Mouse (Mus musculus) c-Kit-negative CD71-positive TER-119-positive erythroid progenitor cells, embryonic 14.5 days (primary cell): ENCODE measurements around the gene Sfrp2.

Source experiments
- DNase-seq: peaks from one replicate; pipeline ENCODE4 v3.0.0-alpha.2; 2013; ENCODE audit warnings: low read depth, low spot score

Sfrp2 gene

GRCm38 (mm10) chr3:83771160-83771869 lies 5.2 kb downstream of the Sfrp2 start:
- DNase-seq, result no peak

GRCm38 (mm10) chr3:83773281-83773680 lies 7.2 kb downstream of the Sfrp2 start:
- no peak for DNase-seq

DNA sequence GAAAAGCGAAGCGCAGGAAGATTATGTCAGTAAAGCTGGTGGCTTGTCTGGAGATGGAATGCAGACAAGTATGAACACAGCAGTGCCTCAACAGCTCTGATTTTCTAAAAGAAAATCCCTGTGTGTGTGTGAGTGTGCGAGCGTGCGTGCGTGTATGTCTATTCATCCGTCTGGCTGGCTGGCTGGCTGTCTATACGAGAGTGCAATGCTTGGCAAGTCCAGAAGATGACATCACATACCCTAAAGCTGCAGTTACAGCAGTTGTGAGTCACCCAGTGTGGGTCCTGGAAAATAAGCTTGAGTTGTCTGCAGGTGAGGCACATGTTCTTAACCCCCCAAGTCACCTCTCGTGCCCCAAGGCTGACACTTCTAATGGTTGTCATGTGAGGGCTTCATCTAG lies 9.3 kb downstream of the Sfrp2 start:
- no peak for DNase-seq

DNA sequence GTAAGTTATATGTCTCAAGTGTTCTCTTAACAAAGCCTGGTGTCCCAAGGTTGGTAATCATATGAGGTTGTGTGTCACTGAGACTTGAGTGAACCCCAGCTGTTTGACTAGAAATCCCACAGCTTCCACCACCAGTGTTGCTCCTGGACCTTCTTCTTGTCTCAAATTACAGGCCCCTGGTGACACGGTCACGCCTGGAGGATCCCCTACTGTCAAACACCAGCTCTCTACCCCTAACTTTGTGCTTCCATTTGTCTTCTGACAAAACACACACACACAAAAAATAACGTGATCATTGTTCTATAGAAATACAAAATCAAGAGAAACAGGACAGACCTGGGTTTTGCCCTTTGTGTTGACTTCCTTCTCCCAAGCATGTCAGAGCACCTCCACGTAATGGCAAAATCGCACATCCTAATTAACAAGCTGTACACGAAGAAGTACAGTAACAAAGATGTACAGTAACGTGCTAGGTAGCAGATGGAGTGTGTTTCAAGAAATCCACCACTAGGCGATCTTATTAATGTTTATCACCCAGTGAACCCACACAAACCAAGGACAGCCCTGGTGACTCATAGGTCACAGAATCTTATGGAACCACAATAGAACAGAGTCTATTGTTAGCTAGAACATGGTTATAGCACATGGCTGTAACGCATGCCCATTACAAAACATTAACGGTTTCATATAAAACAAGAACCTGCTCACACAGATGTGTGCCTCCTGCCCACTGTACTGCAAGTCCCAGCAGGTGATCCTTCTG lies 15.5 kb downstream of the Sfrp2 start:
- DNase-seq, result no peak

DNA sequence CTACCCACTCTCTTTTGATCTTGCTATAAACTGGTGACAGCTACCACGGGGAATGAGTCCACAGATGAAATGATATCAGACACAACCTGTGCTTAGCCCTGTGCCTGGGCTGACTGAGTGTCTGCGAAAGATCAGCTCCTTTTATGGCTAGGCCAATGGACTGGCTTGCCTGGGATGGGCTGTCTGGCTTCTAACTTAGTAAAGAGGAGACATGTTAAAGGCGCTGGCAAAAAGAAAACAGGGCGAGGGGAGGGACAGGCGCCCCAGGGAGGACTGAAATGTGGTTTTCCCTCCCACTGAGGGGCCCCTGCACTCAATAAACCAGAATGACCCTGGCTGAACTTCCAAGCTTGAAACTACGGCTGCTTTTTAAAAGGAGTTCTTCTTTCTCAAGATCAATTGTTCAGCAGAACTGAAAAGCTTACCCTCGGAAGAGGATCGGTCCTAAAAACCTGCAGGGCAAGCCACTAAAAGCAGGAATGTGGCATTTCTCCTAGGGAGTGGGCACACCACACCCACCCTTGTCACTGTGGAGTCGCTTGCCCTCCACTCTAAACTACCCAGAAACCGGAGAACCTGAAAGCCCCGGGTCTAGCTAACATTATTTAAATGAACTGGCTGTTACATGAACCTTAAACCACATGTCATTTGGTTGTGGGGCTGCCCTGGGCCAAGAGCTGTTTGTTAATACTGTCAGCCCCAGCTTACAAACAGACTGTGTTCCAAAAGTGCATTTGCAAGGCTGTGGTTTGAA lies 17.8 kb downstream of the Sfrp2 start:
- DNase-seq, result no peak

- no peak for DNase-seq
These were observed 18.6 kb downstream of the Sfrp2 start for GRCm38 (mm10) chr3:83784726-83785125.

GRCm38 (mm10) chr3:83787086-83787485 lies 21.0 kb downstream of the Sfrp2 start:
- DNase-seq, result no peak

DNA sequence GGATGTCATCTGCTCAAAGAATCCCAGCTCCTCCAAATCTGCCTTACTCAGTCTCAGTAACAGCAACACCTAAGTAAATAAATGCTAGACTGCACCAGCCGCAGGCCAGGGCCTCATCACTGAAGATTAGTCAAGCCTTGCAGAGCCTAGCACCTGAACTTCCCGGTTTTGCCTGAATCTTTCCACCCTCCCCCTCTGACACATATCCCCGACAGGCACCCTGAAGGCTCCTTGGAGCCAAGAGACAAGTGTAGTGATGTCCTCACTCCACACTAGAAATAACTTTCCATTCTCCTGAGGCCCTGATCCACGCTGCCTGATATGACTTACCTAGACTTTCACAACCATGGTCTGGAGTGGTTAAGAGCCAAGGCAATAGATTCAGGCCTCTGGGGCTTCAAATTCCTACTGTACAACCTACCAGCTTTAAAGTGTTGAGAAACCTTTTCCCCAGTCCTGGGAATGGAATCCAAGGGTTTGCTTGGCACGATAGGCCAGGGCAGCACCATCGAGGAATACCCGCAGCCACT lies 21.7 kb downstream of the Sfrp2 start:
- no peak for DNase-seq

DNA sequence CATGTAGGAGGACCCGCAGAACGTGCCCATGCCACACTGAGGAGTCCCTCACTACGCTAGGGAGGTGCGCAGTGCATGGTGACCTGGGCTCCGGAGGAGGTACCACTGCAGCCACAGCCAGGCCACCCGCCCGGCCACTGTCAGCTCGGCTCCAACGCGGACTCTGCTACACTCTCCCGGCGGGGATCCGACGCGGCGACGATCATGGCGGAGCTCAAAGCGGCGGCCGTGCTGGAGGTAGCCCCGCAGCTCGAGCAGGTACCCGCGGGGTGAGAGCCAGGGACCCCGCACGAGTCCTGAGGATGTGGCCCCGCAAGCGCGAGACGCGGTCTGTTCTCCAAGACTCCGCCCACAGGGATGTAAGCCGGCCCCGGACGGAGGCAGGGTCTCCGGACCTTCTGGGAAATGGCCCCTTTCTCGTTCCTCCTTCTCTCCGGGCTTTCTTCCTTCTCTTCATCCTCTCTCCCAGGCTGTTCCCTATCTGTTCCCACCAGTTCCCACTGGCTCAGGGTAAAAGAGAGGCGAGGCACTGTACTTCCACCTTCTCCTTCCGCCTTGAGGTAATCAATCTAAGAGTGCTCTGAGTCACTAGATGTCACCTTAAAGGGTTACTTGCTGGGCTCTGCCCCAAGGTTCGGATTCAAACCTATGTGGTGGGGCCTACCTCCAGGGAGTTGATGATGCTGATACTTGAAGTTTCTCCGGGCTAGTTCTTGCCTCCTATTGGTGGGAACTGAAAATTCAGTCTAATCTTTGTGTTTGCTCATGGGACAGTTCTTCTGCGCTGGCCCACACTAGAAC lies 23.7 kb downstream of the Sfrp2 start:
- no peak for DNase-seq

GRCm38 (mm10) chr3:83791444-83791843 lies 25.3 kb downstream of the Sfrp2 start:
- no peak for DNase-seq

- no peak for DNase-seq
These were observed 31.0 kb downstream of the Sfrp2 start for GRCm38 (mm10) chr3:83797098-83797497.

DNA sequence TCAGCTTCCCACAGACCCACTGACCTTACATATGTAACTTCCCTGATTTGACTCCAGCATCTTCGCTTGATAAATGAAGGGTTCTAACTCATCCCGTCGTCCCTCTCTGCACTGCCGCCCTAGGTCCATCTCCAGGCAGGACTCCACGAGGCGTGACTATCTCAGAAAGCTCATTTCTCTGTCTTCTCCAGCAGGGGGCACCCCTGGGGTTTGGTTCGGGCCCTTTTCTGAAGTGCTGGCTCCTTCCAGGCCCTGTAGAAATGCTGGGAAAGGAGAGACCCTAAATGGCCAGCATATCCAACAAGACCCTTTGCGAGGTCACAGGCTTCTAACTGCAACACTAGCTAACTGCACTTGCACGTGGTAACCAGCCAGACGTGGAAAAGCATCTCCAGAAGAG lies 31.7 kb downstream of the Sfrp2 start:
- no peak for DNase-seq

GRCm38 (mm10) chr3:83799486-83799885 lies 33.4 kb downstream of the Sfrp2 start:
- no peak for DNase-seq

DNA sequence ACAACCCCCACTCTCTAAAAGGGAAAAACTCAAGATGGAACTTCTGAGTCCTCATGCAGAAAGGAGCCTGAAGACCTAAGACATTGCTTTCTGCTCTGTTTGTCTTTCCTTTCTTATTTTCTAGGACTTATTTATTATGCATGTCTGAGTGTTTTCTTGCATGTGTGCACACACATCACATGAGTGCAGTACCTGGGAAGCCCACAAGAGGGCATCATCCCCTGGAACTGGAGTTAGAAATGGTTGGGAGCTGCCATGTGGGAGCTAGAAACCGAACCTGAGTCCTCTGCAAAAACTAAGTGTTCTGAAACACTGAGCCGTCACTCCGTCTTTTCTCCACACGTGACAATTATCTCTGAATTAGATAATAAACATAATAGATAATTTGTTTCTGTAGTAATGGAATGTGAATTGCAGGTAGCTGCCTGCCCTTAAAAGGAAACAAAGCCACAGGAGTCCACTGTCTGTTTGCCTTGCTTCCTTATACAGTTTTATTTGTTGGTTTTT lies 35.6 kb downstream of the Sfrp2 start:
- peak; percentile 6 for DNase-seq

DNA sequence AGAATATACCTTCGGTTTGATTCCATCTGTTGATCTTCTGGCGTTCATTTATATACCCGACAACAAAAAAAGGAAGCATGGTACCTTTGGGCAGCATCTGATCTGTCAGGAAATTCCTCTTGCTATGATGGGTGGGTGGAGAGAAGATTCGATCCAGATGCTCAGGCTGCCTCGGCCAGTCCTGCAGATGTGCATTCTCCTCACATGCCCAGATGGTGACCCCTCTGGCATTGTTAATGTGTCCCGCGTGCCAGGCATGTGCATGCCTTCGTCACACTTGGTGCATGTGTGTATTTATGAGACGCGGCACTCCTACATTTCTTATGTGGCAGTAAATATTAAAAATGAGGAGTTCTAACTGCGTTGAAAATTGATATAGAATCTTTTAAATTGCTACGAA lies 42.4 kb downstream of the Sfrp2 start:
- no peak for DNase-seq

DNA sequence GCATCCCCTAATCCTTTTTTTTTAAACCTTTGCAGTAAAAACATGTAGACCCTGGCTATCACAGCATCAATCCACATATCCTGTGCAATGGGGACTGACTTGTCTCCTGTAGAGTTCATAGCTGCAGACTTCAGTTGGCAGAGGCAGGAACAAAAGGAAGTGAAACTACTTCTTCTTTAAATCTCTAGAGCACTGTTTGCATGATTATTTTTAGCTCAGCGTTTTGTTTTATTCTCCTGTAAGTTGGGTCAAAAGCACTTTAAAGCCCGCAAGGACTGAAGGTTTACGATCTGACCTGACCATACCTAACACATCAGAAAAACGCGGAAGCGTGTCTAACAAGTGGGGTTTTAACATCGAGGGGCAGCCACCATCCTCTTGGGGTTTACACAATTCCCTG lies 45.9 kb downstream of the Sfrp2 start:
- DNase-seq, result no peak

GRCm38 (mm10) chr3:83812863-83813262 lies 46.7 kb downstream of the Sfrp2 start:
- DNase-seq, result no peak

DNA sequence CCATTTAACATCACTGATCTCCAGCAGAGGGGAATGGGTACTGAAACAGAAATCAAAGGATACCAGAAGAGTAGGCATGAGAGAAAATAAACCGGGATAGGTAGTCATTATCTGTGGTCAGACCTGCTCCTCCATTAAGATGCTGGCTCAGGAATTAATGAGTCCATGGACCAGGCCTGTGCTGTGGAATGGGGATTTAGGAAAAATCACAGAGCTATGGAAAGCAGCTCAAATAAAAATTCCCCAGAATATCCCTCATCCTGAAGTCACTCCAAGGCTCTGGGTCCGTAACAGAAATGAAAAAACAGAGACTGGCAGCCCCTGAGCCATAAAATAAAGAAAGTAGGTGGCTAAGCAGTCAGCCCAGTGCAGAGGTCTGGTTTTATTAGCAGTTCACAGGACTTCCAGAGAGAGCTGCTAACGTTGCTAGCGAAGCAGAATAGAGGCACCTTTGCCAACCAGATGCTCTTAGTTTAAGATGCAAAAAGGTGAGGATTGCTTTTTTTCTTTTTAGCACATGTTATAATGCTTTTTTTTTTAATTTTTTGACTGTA lies 50.3 kb downstream of the Sfrp2 start:
- no peak for DNase-seq

GRCm38 (mm10) chr3:83823774-83824173 lies 57.7 kb downstream of the Sfrp2 start:
- no peak for DNase-seq
